Mouse (Mus musculus): Measurements from ENCODE around the gene Trpm8. TPM values are rescaled to one million over a fixed set of nuclear protein-coding genes. Genes with fewer than 3 reads are reported as not detected.

Gene Trpm8
- polyA plus RNA-seq, 1 experiment = not detected

- TF ChIP-seq GATA1 (IDR thresholded peaks at IDR 0.05; ENCODE audit: low read length) = no peak
Measured at GRCm38 (mm10) chr1:88273326-88273725, 4.1 kb upstream of the Trpm8 start.

- no peak for TF ChIP-seq GATA1 (IDR thresholded peaks at IDR 0.05; ENCODE audit: low read length)
Measured at GRCm38 (mm10) chr1:88273832-88274231, 3.6 kb upstream of the Trpm8 start.

DNA sequence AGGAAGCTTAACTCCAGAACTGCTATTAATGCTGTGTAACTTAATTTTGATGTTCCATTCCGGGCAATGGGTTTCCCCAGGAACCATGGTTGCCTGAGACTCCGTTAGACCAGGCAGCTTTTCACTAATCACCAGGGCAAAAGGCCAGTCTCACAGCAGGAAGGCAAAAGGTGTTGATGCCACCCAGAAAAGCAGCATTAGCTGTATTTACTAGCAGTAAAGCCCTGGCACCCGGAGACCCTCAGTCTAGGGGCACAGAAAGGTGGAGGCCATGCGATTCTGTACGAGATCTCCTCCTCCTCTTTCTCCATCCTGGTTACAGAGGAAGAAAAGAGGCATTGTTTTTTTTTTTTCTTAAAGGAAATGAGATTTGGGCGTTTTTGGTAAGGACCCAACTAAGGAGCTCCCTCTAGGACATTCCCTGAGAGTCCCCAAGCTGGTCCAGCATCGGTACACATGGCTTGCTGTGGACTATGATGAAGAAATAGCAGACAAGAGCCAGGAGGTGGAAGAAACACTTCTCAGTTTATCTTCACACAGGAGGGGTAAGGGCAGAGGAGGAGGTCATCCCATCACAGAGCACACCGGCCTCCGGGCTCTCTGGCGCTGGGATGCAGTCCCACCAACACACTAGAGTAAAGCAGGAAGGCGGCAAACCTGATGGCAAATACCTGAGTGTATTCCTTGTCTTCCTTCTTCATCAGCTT lies 2.9 kb upstream of the Trpm8 start:
- no peak for TF ChIP-seq GATA1 (IDR thresholded peaks at IDR 0.05; ENCODE audit: low read length)

GRCm38 (mm10) chr1:88275078-88275680 lies 2.3 kb upstream of the Trpm8 start:
- TF ChIP-seq GATA1 (IDR thresholded peaks at IDR 0.05; ENCODE audit: low read length) = no peak

DNA sequence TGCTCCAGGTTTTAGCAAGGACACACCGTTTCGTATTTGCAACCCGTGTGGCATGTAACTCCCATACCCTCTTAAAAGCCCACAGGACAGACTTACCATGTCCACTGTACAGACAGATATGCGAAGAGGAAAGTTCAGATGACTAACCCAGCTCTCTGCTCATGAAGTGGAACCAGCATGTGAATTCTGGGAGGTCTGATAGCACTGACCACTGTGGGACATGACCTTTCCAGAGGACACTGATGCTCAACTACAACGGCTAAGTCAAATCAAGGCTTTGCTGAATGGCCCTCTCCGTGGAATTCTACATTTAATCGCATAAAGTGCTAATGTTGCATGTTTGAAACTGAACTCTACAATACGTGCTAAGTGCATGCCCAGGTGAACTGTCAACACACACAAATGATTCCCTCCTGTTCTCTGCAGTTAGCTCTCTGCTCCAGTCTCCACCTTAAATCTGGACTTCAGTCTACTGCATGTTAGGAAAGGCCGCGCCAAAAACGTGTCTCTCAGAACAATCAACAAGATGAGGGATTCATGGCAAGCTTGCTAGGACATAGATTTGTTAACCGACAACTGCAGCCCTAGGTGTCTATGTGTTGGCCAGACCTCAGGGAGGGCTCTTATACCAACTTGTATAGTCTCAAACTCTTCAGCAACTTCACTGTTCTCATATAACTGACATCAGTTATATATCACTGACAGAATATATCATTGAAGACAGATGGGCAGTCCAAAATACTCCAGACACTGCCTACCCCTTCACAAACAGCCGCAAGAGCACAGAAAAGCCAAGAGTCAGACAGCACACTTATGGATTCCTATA lies 1.6 kb upstream of the Trpm8 start:
- TF ChIP-seq GATA1 (IDR thresholded peaks at IDR 0.05; ENCODE audit: low read length) = no peak

GRCm38 (mm10) chr1:88276524-88277097 lies 850 bp upstream of the Trpm8 start:
- TF ChIP-seq GATA1 (IDR thresholded peaks at IDR 0.05; ENCODE audit: low read length) = no peak

DNA sequence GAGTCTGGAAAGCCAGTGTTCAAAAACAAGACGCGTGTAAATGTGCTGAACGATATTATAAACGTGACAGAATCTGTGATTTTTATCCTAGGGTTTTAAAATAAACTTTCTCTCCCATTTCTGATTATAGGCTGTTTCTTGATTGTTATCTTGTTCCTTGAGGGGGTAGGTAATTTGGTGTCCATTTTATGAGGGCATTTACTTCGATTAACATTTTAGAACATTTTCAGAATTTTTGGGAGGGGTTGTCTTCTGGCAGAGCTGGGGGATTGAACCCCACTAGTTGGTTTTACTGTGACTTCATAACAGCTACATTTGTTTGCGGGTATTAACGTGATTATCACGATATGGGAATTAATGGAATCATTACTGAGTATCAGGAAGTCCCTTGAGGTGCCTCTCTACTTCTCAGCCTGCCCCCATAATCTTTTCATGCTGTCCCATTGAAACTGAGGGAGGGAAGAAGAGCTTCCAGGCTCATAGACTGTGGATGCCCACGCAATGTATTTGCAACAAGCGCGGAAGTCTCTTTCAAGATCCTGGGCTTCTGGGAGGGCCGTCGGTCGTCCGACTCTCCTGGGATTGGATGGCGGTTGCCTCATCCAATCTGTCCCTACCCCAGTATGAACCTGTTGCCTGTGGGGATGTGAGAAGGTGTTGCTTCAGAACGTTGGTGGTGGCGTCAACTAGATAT lies 504 bp downstream of the Trpm8 start:
- no peak for TF ChIP-seq GATA1 (IDR thresholded peaks at IDR 0.05; ENCODE audit: low read length)

- no peak for TF ChIP-seq GATA1 (IDR thresholded peaks at IDR 0.05; ENCODE audit: low read length)
Measured at GRCm38 (mm10) chr1:88279111-88280005, 1.9 kb downstream of the Trpm8 start.

DNA sequence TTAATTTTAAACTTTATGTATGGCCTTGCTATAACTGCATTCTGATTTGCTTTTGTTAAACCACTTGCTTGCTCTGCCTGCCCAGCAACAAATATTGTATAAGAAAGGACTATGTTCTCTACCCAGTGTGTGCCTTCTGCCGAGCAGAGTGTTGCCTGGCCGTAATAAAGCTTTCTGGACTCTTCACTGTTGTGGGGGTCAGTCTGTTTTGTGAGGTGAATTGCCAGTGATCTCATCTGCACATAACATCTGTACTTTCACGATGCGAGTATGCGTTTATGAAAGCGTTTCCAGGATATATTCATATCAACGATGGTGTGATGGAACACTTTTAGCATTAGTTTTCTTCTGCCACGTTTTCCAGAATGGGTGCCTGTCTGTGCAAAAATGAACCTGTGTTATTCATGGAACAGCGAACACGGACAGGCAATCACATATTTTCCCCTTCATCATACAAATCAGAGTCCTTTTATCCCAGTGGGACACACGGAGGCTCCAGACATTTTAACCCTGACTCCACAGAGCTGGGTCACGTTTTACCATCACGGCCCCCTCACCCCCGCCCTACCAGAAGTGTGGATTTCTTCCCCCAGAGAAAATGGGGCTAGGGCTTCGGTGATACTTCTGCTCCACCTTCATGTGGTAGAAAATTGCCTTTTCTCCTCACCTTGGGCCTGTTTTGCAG lies 2.7 kb downstream of the Trpm8 start:
- no peak for TF ChIP-seq GATA1 (IDR thresholded peaks at IDR 0.05; ENCODE audit: low read length)

DNA sequence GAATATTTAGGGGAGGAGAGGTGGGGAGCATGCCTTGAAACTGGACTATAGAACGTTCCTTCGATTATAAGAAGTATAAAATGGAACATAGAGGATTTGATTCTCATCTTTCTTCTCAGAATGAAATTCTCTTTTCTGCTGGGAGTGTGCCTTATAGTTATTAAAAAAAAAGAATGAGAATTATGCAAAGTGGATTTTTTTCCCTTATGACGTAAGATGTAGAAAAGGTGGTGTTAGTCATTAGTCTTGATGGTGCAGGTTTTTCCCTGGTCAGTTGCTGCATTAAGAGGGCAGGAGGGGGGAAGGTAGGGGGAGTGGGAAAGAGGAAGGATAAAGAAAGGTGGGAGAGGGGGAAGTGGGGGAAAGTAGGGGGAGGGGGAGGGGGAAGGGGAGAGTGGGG lies 4.8 kb downstream of the Trpm8 start:
- TF ChIP-seq GATA1 (IDR thresholded peaks at IDR 0.05; ENCODE audit: low read length) = no peak

DNA sequence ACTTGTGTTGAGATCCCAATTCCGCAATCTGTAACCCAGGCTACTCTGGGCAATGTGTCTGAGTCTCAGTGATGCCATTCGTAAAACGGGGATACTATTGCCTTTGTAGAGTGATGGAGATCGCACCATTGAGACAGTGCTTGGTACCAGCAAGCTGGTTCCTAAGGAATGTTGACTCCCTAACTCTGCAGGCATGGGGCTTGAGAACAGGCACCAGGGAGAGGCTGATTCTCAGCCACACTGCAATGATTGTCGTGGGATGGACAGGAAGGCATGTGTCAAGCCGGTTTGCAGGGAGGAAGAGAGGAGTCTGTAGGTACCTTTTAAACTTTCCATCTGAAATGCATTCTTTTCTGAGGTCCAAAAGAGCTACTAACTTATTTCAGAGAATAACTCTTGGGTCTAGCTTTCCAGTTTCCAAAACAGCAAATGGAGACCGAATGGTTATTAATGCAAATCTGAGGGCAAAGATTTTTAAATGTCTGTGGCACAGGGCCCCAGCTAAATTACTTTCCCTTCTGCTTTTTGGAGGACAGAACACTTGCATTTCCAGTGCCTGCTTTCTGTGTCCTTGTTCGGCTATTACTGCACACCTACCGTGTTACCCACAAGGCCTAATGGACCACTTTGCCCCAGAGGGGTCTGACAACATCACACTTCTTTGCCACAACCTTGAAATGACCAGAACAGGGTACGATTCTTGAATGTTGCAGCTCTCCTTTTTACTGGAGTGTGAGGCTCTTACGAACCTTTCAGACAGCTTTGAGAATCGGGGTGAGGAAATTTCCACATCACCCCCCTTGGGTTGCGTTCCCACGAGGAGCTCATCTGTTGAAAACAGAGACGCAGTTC lies 6.1 kb downstream of the Trpm8 start:
- no peak for TF ChIP-seq GATA1 (IDR thresholded peaks at IDR 0.05; ENCODE audit: low read length)

GRCm38 (mm10) chr1:88284228-88284945 lies 6.9 kb downstream of the Trpm8 start:
- TF ChIP-seq GATA1 (IDR thresholded peaks at IDR 0.05; ENCODE audit: low read length) = no peak
